Mouse (Mus musculus): ENCODE measurements at regions not wholly inside any gene's neighbourhood (a gene's known extent, or its start where the extent isn't known, plus 50 kb on each side); places are given as distances from the start of the nearest gene placed in this dataset.
"Not testable (repeated sequence)": the region's sequence is repeated elsewhere in the genome, so short reads cannot be mapped to it uniquely, and the experiment has no call there.

DNA sequence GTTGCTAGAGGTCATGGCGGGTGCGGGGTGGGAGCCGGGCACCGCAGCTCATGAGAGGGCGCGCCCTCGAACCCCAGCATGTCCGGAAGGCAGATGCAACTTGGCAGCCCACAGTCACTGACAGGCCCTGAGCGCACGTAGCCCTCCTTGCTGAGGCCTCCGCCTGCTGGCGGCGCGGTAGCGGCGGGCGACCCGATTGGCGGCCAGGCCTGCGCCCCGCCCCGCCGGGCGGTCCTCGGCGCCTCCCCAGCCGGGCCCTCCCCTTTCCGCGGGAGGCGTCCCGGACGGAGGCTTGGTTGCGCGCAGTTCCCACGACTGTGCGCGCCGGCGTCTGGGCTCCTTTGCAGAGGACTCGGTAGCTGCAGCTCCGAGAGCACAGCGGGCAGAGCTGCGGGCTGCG is 301.9 kb downstream of the Hpcal1 start:
- DNase-seq (ENCODE audit: extremely low spot score in 1 of 2, low spot score in 1 of 2): peak; percentile 11 to 12

DNA sequence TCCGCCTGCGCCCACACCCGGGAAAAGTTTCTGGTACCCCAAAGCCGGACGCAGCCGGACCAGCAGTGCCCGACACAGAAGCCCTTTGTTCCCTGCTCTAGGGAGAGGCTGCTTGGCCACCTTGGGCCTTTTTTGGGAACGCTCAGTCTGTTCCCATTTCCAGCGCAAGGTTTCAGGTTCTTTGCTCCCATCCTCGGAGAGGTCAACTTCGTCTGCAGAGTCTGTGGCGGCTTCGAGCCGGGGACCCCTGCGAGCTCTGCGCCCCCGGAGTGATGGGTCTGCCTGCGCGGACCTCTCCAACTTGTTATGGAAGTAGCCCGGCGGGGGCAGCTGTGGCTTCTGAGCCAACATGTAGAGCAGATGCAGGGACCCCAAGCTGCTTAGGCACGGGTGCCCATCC is 302.7 kb downstream of the Hpcal1 start:
- DNase-seq (ENCODE audit: extremely low spot score in 1 of 2, low spot score in 1 of 2): not testable (repeated sequence)
